Mouse (Mus musculus) cortical plate, adult 2 months (tissue): Measurements from ENCODE around the gene Gpa33. TPM values are rescaled to one million over a fixed set of nuclear protein-coding genes. Genes with fewer than 3 reads are reported as not detected.

Source experiments
- H3K27ac ChIP-seq: fragments of 200-500 bp; 2 replicates; pipeline ENCODE4 v1.5.1; 2012; ENCODE audit warnings: low read length, control low read depth, inconsistent platforms; ENCODE audit not compliant: insufficient read depth
- H3K4me1 ChIP-seq: fragments of 200-500 bp; 2 replicates; pipeline ENCODE4 v1.6.1; 2011; ENCODE audit warnings: low read length; ENCODE audit not compliant: control insufficient read depth, insufficient read depth
- H3K4me3 ChIP-seq: fragments of 200-500 bp; 2 replicates; pipeline ENCODE4 v1.5.1; 2011; ENCODE audit warnings: mild to moderate bottlenecking, low read length, control low read depth; ENCODE audit not compliant: insufficient read depth
- CTCF ChIP-seq: fragments of 200-500 bp; IDR thresholded peaks from 2 replicates; pipeline ENCODE4 v1.5.1; 2011; ENCODE audit warnings: mild to moderate bottlenecking, control low read depth, low read length; ENCODE audit not compliant: insufficient read depth; ENCODE audit errors: extremely low read depth
- POLR2A ChIP-seq: fragments of 200-500 bp; IDR thresholded peaks from 2 replicates; pipeline ENCODE4 v1.6.1; 2011; ENCODE audit warnings: mild to moderate bottlenecking, low read length, control low read depth; ENCODE audit not compliant: insufficient read depth; ENCODE audit errors: extremely low read depth
- polyA plus RNA-seq: library from polyadenylated mRNA; depleted of rRNA; stranded (reverse); fragments of >200 nt; gene quantifications from 2 replicates; pipeline ENCODE4 v1.2.3, GENCODE M21; 2012

The Gpa33 gene
- polyA plus RNA-seq, 1 experiment = not detected

GRCm38 (mm10) chr1:166105464-166105863 lies 24.6 kb upstream of the Gpa33 start:
- no peaks in the 10 kb centered on the region for H3K4me1 ChIP-seq
- no peak overlapping the region for H3K27ac ChIP-seq
- no peak overlapping the region for H3K4me3 ChIP-seq
- TF ChIP-seq POLR2A (no peak), CTCF (no peak)

- Histone ChIP-seq H3K4me3 (no peak overlapping the region), H3K4me1 (no peaks in the 10 kb centered on the region), H3K27ac (no peak overlapping the region)
- TF ChIP-seq CTCF = no peak
- TF ChIP-seq POLR2A = no peak
Observed at GRCm38 (mm10) chr1:166114986-166115385, 15.1 kb upstream of the Gpa33 start.

- Histone ChIP-seq H3K4me1 (no peaks in the 10 kb centered on the region), H3K4me3 (no peak overlapping the region), H3K27ac (no peak overlapping the region)
- TF ChIP-seq POLR2A = no peak
- TF ChIP-seq CTCF = no peak
Observed at GRCm38 (mm10) chr1:166115719-166116118, 14.3 kb upstream of the Gpa33 start.

GRCm38 (mm10) chr1:166117866-166118639 lies 12.0 kb upstream of the Gpa33 start:
- Histone ChIP-seq H3K27ac (no peak overlapping the region), H3K4me1 (no peaks in the 10 kb centered on the region), H3K4me3 (no peak overlapping the region)
- no peak for TF ChIP-seq POLR2A
- TF ChIP-seq CTCF = no peak

GRCm38 (mm10) chr1:166122114-166122513 lies 7.9 kb upstream of the Gpa33 start:
- TF ChIP-seq CTCF (no peak), POLR2A (no peak)
- Histone ChIP-seq H3K4me1 (no peaks in the 10 kb centered on the region), H3K4me3 (no peak overlapping the region), H3K27ac (no peak overlapping the region)

- Histone ChIP-seq H3K27ac (no peak overlapping the region), H3K4me3 (no peak overlapping the region), H3K4me1 (no peaks in the 10 kb centered on the region)
- TF ChIP-seq POLR2A (no peak), CTCF (no peak)
Observed at GRCm38 (mm10) chr1:166123045-166123444, 7.0 kb upstream of the Gpa33 start.

- Histone ChIP-seq H3K4me3 (no peak overlapping the region), H3K4me1 (no peaks in the 10 kb centered on the region), H3K27ac (no peak overlapping the region)
- TF ChIP-seq POLR2A = no peak
- TF ChIP-seq CTCF = no peak
Observed at GRCm38 (mm10) chr1:166123751-166124150, 6.3 kb upstream of the Gpa33 start.

GRCm38 (mm10) chr1:166124932-166125593 lies 5.0 kb upstream of the Gpa33 start:
- TF ChIP-seq POLR2A = no peak
- no peak for TF ChIP-seq CTCF
- Histone ChIP-seq H3K4me3 (no peak overlapping the region), H3K27ac (no peak overlapping the region), H3K4me1 (no peaks in the 10 kb centered on the region)

- Histone ChIP-seq H3K4me3 (no peak overlapping the region), H3K27ac (no peak overlapping the region), H3K4me1 (no peaks in the 10 kb centered on the region)
- no peak for TF ChIP-seq POLR2A
- no peak for TF ChIP-seq CTCF
Observed at GRCm38 (mm10) chr1:166126290-166126689, 3.7 kb upstream of the Gpa33 start.

- no peaks in the 10 kb centered on the region for H3K4me1 ChIP-seq
- no peak overlapping the region for H3K4me3 ChIP-seq
- no peak for TF ChIP-seq POLR2A
- H3K27ac ChIP-seq = no peak overlapping the region
Observed at GRCm38 (mm10) chr1:166126795-166127194, 3.2 kb upstream of the Gpa33 start.
